In the genomic region with DNA sequence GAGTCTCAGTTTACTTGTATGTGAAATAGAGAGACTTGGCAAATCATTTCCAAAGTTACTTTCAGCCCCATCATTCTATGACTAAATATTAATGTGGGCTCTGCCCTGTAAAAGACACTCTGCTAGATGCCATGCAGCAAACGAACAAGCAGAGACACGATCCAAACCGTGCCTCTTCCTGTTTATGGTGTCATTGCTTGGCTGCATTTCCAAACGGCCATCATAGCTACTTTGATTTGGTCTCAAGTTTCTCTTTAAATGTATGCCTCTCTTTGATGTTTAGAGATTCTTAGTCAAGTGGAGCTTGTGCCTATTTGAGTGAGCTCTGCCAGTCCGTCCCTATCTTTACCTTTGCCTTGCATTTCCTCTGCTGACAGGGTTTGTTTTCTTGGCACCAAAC, we compare ENCODE assay signal across 10 mouse cellular contexts.
DNase-seq lines count a peak whose midpoint lies in the region; ATAC-seq and TF ChIP-seq lines count a peak whose summit lies in the region.
"Had no signal": no experiment of that assay in that cellular context is flagged by ENCODE, and none has a peak within 500 bp of the region (broad histone marks: within the 10 kb centered on the region; RNA-seq: fewer than 3 reads in every experiment).

No protein-coding gene starts in this region.

- peaks cover 19% of the 10 kb centered on the region; the same call in 1 of the 2 replicates for H3K4me1 ChIP-seq in heart, postnatal 0 days (ENCODE audit: control insufficient read depth, insufficient read depth)
- peaks cover 19% of the 10 kb centered on the region for H3K4me1 ChIP-seq in forebrain, embryonic 16.5 days (replicated peaks; ENCODE audit: control insufficient read depth, insufficient read depth, low read length)
- H3K4me1 ChIP-seq in lung, postnatal 0 days (ENCODE audit: insufficient read depth, low read depth, low read length) = 0 out of 2 replicates have a peak, but pooled peaks cover 3% of the 10 kb centered on the region

- no peak for DNase-seq in heart, postnatal 0 days (ENCODE audit: low spot score)
- DNase-seq in heart, postnatal 4 days = no peak
- DNase-seq in lung, postnatal 0 days (ENCODE audit: low spot score) = no peak
- DNase-seq in ovary, postnatal 10 days (ENCODE audit: low spot score) = no peak
- no peak for DNase-seq in right cerebral cortex, postnatal 10 days (ENCODE audit: low spot score in 2 of 2)
- no peak for DNase-seq in retina, postnatal 1 day
- DNase-seq: kidney, postnatal 14 days; thymus, postnatal 14 days had no signal

- no peak overlapping the region for H3K9ac ChIP-seq in heart, postnatal 0 days (replicated peaks; ENCODE audit: low read depth, low read length)
- no peak overlapping the region for H3K9ac ChIP-seq in forebrain, embryonic 16.5 days (replicated peaks; ENCODE audit: low read depth, low read length)
- no peak overlapping the region for H3K9ac ChIP-seq in lung, postnatal 0 days (replicated peaks; ENCODE audit: low read depth)

- H3K4me2 ChIP-seq in heart, postnatal 0 days (ENCODE audit: low read depth, low read length) = peak overlapping the region; percentile 39
- no peak overlapping the region for H3K4me2 ChIP-seq in forebrain, embryonic 16.5 days (ENCODE audit: low read length)
- H3K4me2 ChIP-seq in lung, postnatal 0 days (replicated peaks; ENCODE audit: low read depth, low read length) = peak overlapping the region; percentile 2; the same call in 1 of the 2 replicates

- no peak for TF ChIP-seq CTCF in heart, postnatal 0 days (IDR thresholded peaks at IDR 0.05; ENCODE audit: low read depth)
- no peak for TF ChIP-seq CTCF in lung, postnatal 0 days (IDR thresholded peaks at IDR 0.05)

- 10% methylated on average over 5 of the region's 5 CpGs for WGBS in heart, postnatal 0 days
- WGBS in forebrain, embryonic 16.5 days = 28% methylated on average over 5 of the region's 5 CpGs
- WGBS in lung, postnatal 0 days = 17% methylated on average over 5 of the region's 5 CpGs

- no peaks in the 10 kb centered on the region for H3K9me3 ChIP-seq in heart, postnatal 0 days (replicated peaks; ENCODE audit: control insufficient read depth, low read length)
- no peaks in the 10 kb centered on the region for H3K9me3 ChIP-seq in forebrain, embryonic 16.5 days (ENCODE audit: control insufficient read depth, low read length)
- H3K9me3 ChIP-seq in lung, postnatal 0 days (ENCODE audit: low read length) = no peaks in the 10 kb centered on the region

- no peak for ATAC-seq in heart, postnatal 0 days (ENCODE audit: insufficient read depth, low read depth)
- peak; percentile 8 for ATAC-seq in CD4-positive, CD25-positive, alpha-beta regulatory T cell, adult 4 months
- ATAC-seq in forebrain, embryonic 16.5 days = peak; percentile 5; the same call in 1 of the 2 replicates
- peak; percentile 25; the same call in 1 of the 2 replicates for ATAC-seq in lung, postnatal 0 days

- H3K36me3 ChIP-seq in heart, postnatal 0 days (replicated peaks; ENCODE audit: control insufficient read depth, insufficient read depth, low read length) = no peaks in the 10 kb centered on the region
- no peaks in the 10 kb centered on the region for H3K36me3 ChIP-seq in forebrain, embryonic 16.5 days (ENCODE audit: control insufficient read depth, insufficient read depth)
- H3K36me3 ChIP-seq in lung, postnatal 0 days (ENCODE audit: insufficient read depth, low read length) = no peaks in the 10 kb centered on the region

- H3K27me3 ChIP-seq in heart, postnatal 0 days (ENCODE audit: control insufficient read depth, insufficient read depth, low read length) = no peaks in the 10 kb centered on the region
- no peaks in the 10 kb centered on the region for H3K27me3 ChIP-seq in forebrain, embryonic 16.5 days (replicated peaks; ENCODE audit: control insufficient read depth, insufficient read depth, low read length)
- H3K27me3 ChIP-seq in lung, postnatal 0 days (replicated peaks; ENCODE audit: insufficient read depth, low read length) = no peaks in the 10 kb centered on the region

- peak overlapping the region; percentile 21 for H3K27ac ChIP-seq in heart, postnatal 0 days (ENCODE audit: low read depth)
- H3K27ac ChIP-seq in forebrain, embryonic 16.5 days (ENCODE audit: low read length) = no peak overlapping the region
- no peak overlapping the region for H3K27ac ChIP-seq in lung, postnatal 0 days (ENCODE audit: low read length)

- H3K4me3 ChIP-seq in heart, postnatal 0 days (ENCODE audit: low read depth, low read length) = no peak overlapping the region
- no peak overlapping the region for H3K4me3 ChIP-seq in forebrain, embryonic 16.5 days (replicated peaks; ENCODE audit: low read length)
- H3K4me3 ChIP-seq in lung, postnatal 0 days (ENCODE audit: low read depth, low read length) = no peak overlapping the region

- no peak for TF ChIP-seq EP300 in heart, postnatal 0 days (IDR thresholded peaks at IDR 0.05; ENCODE audit: low read depth)
- no peak for TF ChIP-seq EP300 in lung, postnatal 0 days (IDR thresholded peaks at IDR 0.05)
